Mouse (Mus musculus) CH12.LX (cell line): ENCODE data around the gene Eps8l3. TPM values are rescaled to one million over a fixed set of nuclear protein-coding genes. Genes with fewer than 3 reads are reported as not detected.

Experiments used
- DNase-seq: peaks from one replicate; pipeline ENCODE4 v3.0.0-alpha.2; 2013; ENCODE audit errors: extremely low read depth
- H3K27ac ChIP-seq: 2 replicates; pipeline ENCODE4 v1.5.1; 2012; ENCODE audit warnings: low read depth, mild to moderate bottlenecking, control low read depth, moderate library complexity; ENCODE audit not compliant: insufficient read depth
- H3K27me3 ChIP-seq: replicated peaks from 2 replicates; pipeline ENCODE3; 2012; ENCODE audit warnings: inconsistent platforms
- H3K36me3 ChIP-seq, 2 experiments: replicated peaks in 1 of 2; 2 replicates each; pipeline versions ENCODE3 to v1.6.1; 2012; ENCODE audit warnings: inconsistent platforms in 1 of 2, low read length in 1 of 2, mild to moderate bottlenecking in 1 of 2, mixed read lengths in 1 of 2, moderate library complexity in 1 of 2; ENCODE audit not compliant: control insufficient read depth in 1 of 2, insufficient read depth in 1 of 2
- H3K4me1 ChIP-seq, 2 experiments: 2 replicates each; pipeline ENCODE4 v1.6.1; 2012; ENCODE audit warnings: inconsistent platforms in 1 of 2, moderate library complexity in 1 of 2; ENCODE audit not compliant: insufficient read depth in 2 of 2, control insufficient read depth in 1 of 2
- H3K4me2 ChIP-seq: 2 replicates; pipeline ENCODE4 v1.6.1; 2012; ENCODE audit warnings: low read depth, mild to moderate bottlenecking, control low read depth; ENCODE audit not compliant: poor library complexity, insufficient read depth, severe bottlenecking
- H3K4me3 ChIP-seq, 3 experiments: fragments of 150-350 bp in 1 of 3; sonication (generic) in 1 of 3; replicated peaks in 1 of 3; 2 replicates each; pipeline versions ENCODE3 to v1.5.1; 2011 to 2012; ENCODE audit warnings: low read depth in 2 of 3, low read length in 2 of 3, mild to moderate bottlenecking in 2 of 3, moderate library complexity in 2 of 3, control low read depth in 1 of 3, improper control_type of control experiment in 1 of 3, inconsistent platforms in 1 of 3, mixed read lengths in 1 of 3; ENCODE audit not compliant: poor library complexity in 1 of 3
- H3K79me2 ChIP-seq: replicated peaks from 2 replicates; pipeline ENCODE4 v1.6.1; 2012; ENCODE audit warnings: mild to moderate bottlenecking, moderate library complexity; ENCODE audit not compliant: control insufficient read depth, poor library complexity, insufficient read depth, severe bottlenecking; ENCODE audit errors: extremely low read depth
- H3K9ac ChIP-seq: 2 replicates; pipeline ENCODE4 v1.6.1; 2012; ENCODE audit warnings: low read depth, mild to moderate bottlenecking, control low read depth, moderate library complexity; ENCODE audit not compliant: insufficient read depth
- H3K9me3 ChIP-seq: replicated peaks from 2 replicates; pipeline ENCODE3; 2012; ENCODE audit warnings: low read length, inconsistent platforms, mixed read lengths
- BHLHE40 ChIP-seq: IDR thresholded peaks from 2 replicates; pipeline ENCODE4 v1.6.1; 2011; ENCODE audit warnings: mild to moderate bottlenecking, low read depth, low read length, improper control_type of control experiment
- CHD1 ChIP-seq: IDR thresholded peaks from 2 replicates; pipeline ENCODE4 v1.6.1; 2012; ENCODE audit warnings: low read depth, low read length, improper control_type of control experiment, inconsistent platforms
- CHD2 ChIP-seq: IDR thresholded peaks from 2 replicates; pipeline ENCODE4 v1.6.1; 2011; ENCODE audit warnings: low read length, improper control_type of control experiment
- CTCF ChIP-seq, 2 experiments: IDR thresholded peaks in 1 of 2; conservative IDR thresholded peaks in 1 of 2; 2 replicates each; pipeline ENCODE4 v1.5.1; 2011 to 2012; ENCODE audit warnings: low read depth in 2 of 2, low read length in 2 of 2, improper control_type of control experiment in 1 of 2, inconsistent platforms in 1 of 2, mild to moderate bottlenecking in 1 of 2, moderate library complexity in 1 of 2
- EP300 ChIP-seq: IDR thresholded peaks from 2 replicates; pipeline ENCODE4 v1.6.1; 2011; ENCODE audit warnings: low read length, improper control_type of control experiment
- GABPA ChIP-seq: IDR thresholded peaks from 2 replicates; pipeline ENCODE4 v1.6.1; 2012; ENCODE audit warnings: low read depth, low read length, improper control_type of control experiment, inconsistent platforms; ENCODE audit not compliant: insufficient replicate concordance
- IRF4 ChIP-seq: IDR thresholded peaks from 2 replicates; pipeline ENCODE4 v1.6.1; 2014; ENCODE audit warnings: low read depth, mild to moderate bottlenecking, inconsistent platforms, low read length, improper control_type of control experiment
- JUN ChIP-seq: IDR thresholded peaks from 2 replicates; pipeline ENCODE4 v1.6.1; 2011; ENCODE audit warnings: low read depth, mild to moderate bottlenecking, low read length, improper control_type of control experiment, moderate library complexity; ENCODE audit not compliant: insufficient read depth
- MAX ChIP-seq: IDR thresholded peaks from 2 replicates; pipeline ENCODE4 v1.6.1; 2011; ENCODE audit warnings: low read length, improper control_type of control experiment
- MYC ChIP-seq: IDR thresholded peaks from 2 replicates; pipeline ENCODE4 v1.6.1; 2011; ENCODE audit warnings: low read depth, mild to moderate bottlenecking, improper control_type of control experiment, low read length
- NELFE ChIP-seq: IDR thresholded peaks from 2 replicates; pipeline ENCODE4 v1.6.1; 2011; ENCODE audit warnings: low read depth, low read length, improper control_type of control experiment
- PAX5 ChIP-seq: IDR thresholded peaks from 2 replicates; pipeline ENCODE4 v1.6.1; 2012; ENCODE audit warnings: low read length, inconsistent platforms, mixed read lengths
- POLR2AphosphoS2 ChIP-seq: IDR thresholded peaks from 2 replicates; pipeline ENCODE4 v1.6.1; 2011; ENCODE audit warnings: low read depth, low read length, improper control_type of control experiment
- RCOR1 ChIP-seq: conservative IDR thresholded peaks from 2 replicates; pipeline ENCODE4 v1.6.1; 2012; ENCODE audit warnings: low read depth, mild to moderate bottlenecking, inconsistent platforms, low read length, improper control_type of control experiment
- SIN3A ChIP-seq: IDR thresholded peaks from 2 replicates; pipeline ENCODE4 v1.6.1; 2012; ENCODE audit warnings: low read length, improper control_type of control experiment, inconsistent platforms
- SMC3 ChIP-seq: IDR thresholded peaks from 2 replicates; pipeline ENCODE4 v1.6.1; 2011; ENCODE audit warnings: low read depth, low read length, improper control_type of control experiment
- TBP ChIP-seq: conservative IDR thresholded peaks from 2 replicates; pipeline ENCODE4 v1.6.1; 2011; ENCODE audit warnings: low read depth, low read length, improper control_type of control experiment
- TCF12 ChIP-seq: IDR thresholded peaks from 2 replicates; pipeline ENCODE4 v1.6.1; 2014; ENCODE audit warnings: low read depth, mild to moderate bottlenecking, inconsistent platforms, low read length, improper control_type of control experiment
- UBTF ChIP-seq: IDR thresholded peaks from 2 replicates; pipeline ENCODE4 v1.6.1; 2012; ENCODE audit warnings: low read depth, mild to moderate bottlenecking, inconsistent platforms, low read length, improper control_type of control experiment, moderate library complexity
- USF2 ChIP-seq: conservative IDR thresholded peaks from 2 replicates; pipeline ENCODE4 v1.6.1; 2011; ENCODE audit warnings: low read depth, low read length, improper control_type of control experiment
- ZC3H11A ChIP-seq: IDR thresholded peaks from 2 replicates; pipeline ENCODE4 v1.6.1; 2012; ENCODE audit warnings: low read depth, mild to moderate bottlenecking, inconsistent platforms, low read length, improper control_type of control experiment
- ZKSCAN1 ChIP-seq: IDR thresholded peaks from 2 replicates; pipeline ENCODE4 v1.6.1; 2012; ENCODE audit warnings: low read depth, inconsistent platforms, low read length, improper control_type of control experiment, borderline replicate concordance
- ZMIZ1 ChIP-seq: IDR thresholded peaks from 2 replicates; pipeline ENCODE4 v1.6.1; 2012; ENCODE audit warnings: low read depth, mild to moderate bottlenecking, inconsistent platforms, low read length, improper control_type of control experiment
- ZNF384 ChIP-seq: IDR thresholded peaks from 2 replicates; pipeline ENCODE4 v1.6.1; 2012; ENCODE audit warnings: low read depth, low read length, improper control_type of control experiment, inconsistent platforms
- dilution Hi-C: fragments of 300-500 bp; cut with MboI; formaldehyde crosslinking; loops from 2 replicates; pipeline ENCODE4 v1.14.3; 2020; ENCODE audit warnings: low sequenced_read_pairs; ENCODE audit not compliant: extremely low pct_unique_long_range_greater_than_20kb, extremely low pct_ligation_motif_present
- in situ Hi-C: fragments of 300-500 bp; cut with MboI; formaldehyde crosslinking; loops from 3 replicates; pipeline ENCODE4 v1.14.3; 2019; ENCODE audit warnings: low sequenced_read_pairs, low pct_ligation_motif_present, low pct_unique_long_range_greater_than_20kb, mixed read lengths
- polyA plus RNA-seq: library from polyadenylated mRNA; unstranded; fragments of >175 nt; gene quantifications from 2 replicates; pipeline ENCODE4 v1.2.1, GENCODE M21; 2012; ENCODE audit warnings: low read depth; ENCODE audit not compliant: insufficient read length
- total RNA-seq, 2 experiments: library from RNA; depleted of rRNA; stranded (reverse); fragments of 300-350 nt in 1 of 2; fragments of >200 nt in 1 of 2; gene quantifications; 2 replicates each; pipeline ENCODE4 v1.2.3; 2012 to 2014

Gene Eps8l3
- total and polyA plus RNA-seq, 3 experiments: not detected

GRCm38 (mm10) chr3:107869925-107870324 lies 7.1 kb upstream of the Eps8l3 start:
- Histone ChIP-seq H3K27me3 (no peaks in the 10 kb centered on the region), H3K79me2 (no peaks in the 10 kb centered on the region), H3K27ac (no peak overlapping the region), H3K4me3 (no peak overlapping the region), H3K9ac (no peak overlapping the region), H3K9me3 (no peaks in the 10 kb centered on the region), H3K4me1 (peaks cover 0 to 21% of the 10 kb centered on the region in 2 experiments; a peak in 2 of 4 replicates), H3K36me3 (no peaks in the 10 kb centered on the region), H3K4me2 (no peak overlapping the region)
- in situ Hi-C loops: loop anchor here (10.0 kb wide), 2 partner anchors 45 to 305 kb away; no protein-coding TSS in a partner anchor
- dilution Hi-C loops: no loop called here
- no peak for DNase-seq
- no peak for TF ChIP-seq UBTF
- no peak for TF ChIP-seq CHD2
- TF ChIP-seq PAX5: no peak
- TF ChIP-seq RCOR1: no peak
- no peak for TF ChIP-seq MYC
- no peak for TF ChIP-seq SIN3A
- no peak for TF ChIP-seq BHLHE40
- no peak for TF ChIP-seq ZC3H11A
- no peak for TF ChIP-seq USF2
- TF ChIP-seq ZMIZ1: no peak
- TF ChIP-seq GABPA: no peak
- TF ChIP-seq SMC3: no peak
- TF ChIP-seq TCF12: no peak

- TF ChIP-seq SMC3 (no peak), GABPA (no peak), PAX5 (no peak), EP300 (no peak), POLR2AphosphoS2 (no peak), ZKSCAN1 (no peak), ZMIZ1 (no peak), CTCF (conservative IDR thresholded peaks at IDR 0.05 in 1 of 2, IDR thresholded peaks at IDR 0.05 in 1 of 2; ENCODE audit: low read depth in 2 of 2, low read length in 2 of 2) (no peak), ZNF384 (no peak), IRF4 (no peak), ZC3H11A (no peak), TBP (no peak), UBTF (no peak), JUN (no peak), MAX (no peak), NELFE (no peak), RCOR1 (no peak), CHD1 (no peak)
- H3K36me3 ChIP-seq: no peaks in the 10 kb centered on the region
- no peak overlapping the region for H3K27ac ChIP-seq
- no peaks in the 10 kb centered on the region for H3K79me2 ChIP-seq
- H3K9ac ChIP-seq: no peak overlapping the region
- in situ Hi-C loops: no loop called here
- no peak overlapping the region for H3K4me2 ChIP-seq
- peaks cover 0 to 24% of the 10 kb centered on the region in 2 experiments; a peak in 2 of 4 replicates for H3K4me1 ChIP-seq
- no peaks in the 10 kb centered on the region for H3K27me3 ChIP-seq
- DNase-seq: no peak
- dilution Hi-C loops: no loop called here
- H3K4me3 ChIP-seq: no peak overlapping the region
- no peaks in the 10 kb centered on the region for H3K9me3 ChIP-seq
Observed at GRCm38 (mm10) chr3:107873335-107874251, 3.4 kb upstream of the Eps8l3 start.
